Mouse (Mus musculus) forebrain, postnatal 0 days (tissue): ENCODE measurements at regions not wholly inside any gene's neighbourhood (a gene's known extent, or its start where the extent isn't known, plus 50 kb on each side); places are given as distances from the start of the nearest gene placed in this dataset.
"Not testable (repeated sequence)": the region's sequence is repeated elsewhere in the genome, so short reads cannot be mapped to it uniquely, and the experiment has no call there.

Experiments used
- ATAC-seq: fragments of 200-750 bp; cut with Nextera tagmentation; 2 replicates; pipeline ENCODE4 v1.8.0; 2017; ENCODE audit warnings: mild to moderate bottlenecking, moderate library complexity
- DNase-seq: peaks from one replicate; pipeline ENCODE4 v3.0.0-alpha.2; 2015
- H3K27ac ChIP-seq: fragments of 300-500 bp; sonication (generic); 2 replicates; pipeline ENCODE4 v1.5.1; 2014; ENCODE audit warnings: low read depth, mild to moderate bottlenecking, antibody characterized with exemption, low read length, moderate library complexity, mixed read lengths
- H3K27me3 ChIP-seq: fragments of 300-500 bp; sonication (generic); 2 replicates; pipeline ENCODE4 v1.6.1; 2014; ENCODE audit warnings: mild to moderate bottlenecking, low read length, mixed read lengths; ENCODE audit not compliant: insufficient read depth
- H3K36me3 ChIP-seq: fragments of 300-500 bp; sonication (generic); 2 replicates; pipeline ENCODE4 v1.6.1; 2014; ENCODE audit warnings: mild to moderate bottlenecking, moderate library complexity; ENCODE audit not compliant: insufficient read depth
- H3K4me1 ChIP-seq: fragments of 300-500 bp; sonication (generic); 2 replicates; pipeline ENCODE4 v1.6.1; 2014; ENCODE audit warnings: antibody characterized with exemption; ENCODE audit not compliant: insufficient read depth
- H3K4me2 ChIP-seq: fragments of 300-500 bp; sonication (generic); 2 replicates; pipeline ENCODE4 v1.6.1; 2014; ENCODE audit warnings: low read depth, mild to moderate bottlenecking, moderate library complexity
- H3K4me3 ChIP-seq: fragments of 300-500 bp; sonication (generic); 2 replicates; pipeline ENCODE4 v1.5.1; 2014; ENCODE audit warnings: low read depth, low read length, mixed read lengths
- H3K9ac ChIP-seq: fragments of 300-500 bp; sonication (generic); 2 replicates; pipeline ENCODE4 v1.6.1; 2014; ENCODE audit warnings: mild to moderate bottlenecking
- H3K9me3 ChIP-seq: fragments of 300-500 bp; sonication (generic); 2 replicates; pipeline ENCODE4 v1.6.1; 2016; ENCODE audit warnings: low read length
- CTCF ChIP-seq: sonication (generic); IDR thresholded peaks from 2 replicates; pipeline ENCODE4 v1.5.1; 2016; ENCODE audit warnings: antibody characterized with exemption, control low read depth, low read depth
- WGBS: fragments of 180-500 bp; shearing (Covaris S2); extraction: QIAGEN DNeasy Blood & Tissue Kit; methylation state at CpG from one replicate; pipeline ENCODE4 v1.1.7; 2014; 5-methylcytosine and 5-hydroxymethylcytosine counted together

- H3K9ac ChIP-seq: no peak overlapping the region
- no peak overlapping the region for H3K4me2 ChIP-seq
- no peaks in the 10 kb centered on the region for H3K36me3 ChIP-seq
- no peak overlapping the region for H3K27ac ChIP-seq
- no peaks in the 10 kb centered on the region for H3K4me1 ChIP-seq
- H3K27me3 ChIP-seq: no peaks in the 10 kb centered on the region
- WGBS: 86% methylated on average over 3 of the region's 3 CpGs
- no peak overlapping the region for H3K4me3 ChIP-seq
- TF ChIP-seq CTCF: no peak
- H3K9me3 ChIP-seq: no peaks in the 10 kb centered on the region
- ATAC-seq (no peak), DNase-seq (no peak)
Observed at GRCm38 (mm10) chr9:32947221-32947620, 311.2 kb downstream of the Ets1 start.

DNA sequence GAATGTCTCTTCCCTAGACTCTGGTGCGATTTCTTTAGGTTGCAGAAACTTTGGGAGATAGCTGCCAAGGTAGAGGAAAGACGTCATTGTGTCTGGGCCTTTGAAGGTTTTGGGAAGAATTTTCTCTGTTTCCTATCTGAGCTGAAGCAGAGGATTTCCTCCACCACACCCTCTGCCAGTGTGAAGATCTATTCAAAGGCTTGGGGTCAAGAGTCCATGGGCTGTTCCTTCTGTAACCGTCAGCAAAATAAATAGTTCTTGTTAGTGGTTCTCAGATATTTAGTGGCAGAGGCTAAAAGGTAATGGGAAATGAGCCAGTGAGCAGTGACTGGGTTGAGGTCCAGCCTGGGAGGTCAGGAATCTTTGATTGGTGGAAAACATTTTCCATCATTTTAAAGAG lies 313.0 kb downstream of the Ets1 start:
- Histone ChIP-seq H3K27ac (no peak overlapping the region), H3K36me3 (no peaks in the 10 kb centered on the region), H3K4me3 (no peak overlapping the region), H3K4me2 (no peak overlapping the region), H3K9ac (no peak overlapping the region), H3K4me1 (no peaks in the 10 kb centered on the region), H3K9me3 (no peaks in the 10 kb centered on the region), H3K27me3 (no peaks in the 10 kb centered on the region)
- TF ChIP-seq CTCF: no peak
- ATAC-seq (no peak), DNase-seq (no peak)
- 83% methylated on average over 3 of the region's 3 CpGs for WGBS

GRCm38 (mm10) chr9:32958716-32959115 lies 322.7 kb downstream of the Ets1 start:
- no peak overlapping the region for H3K4me2 ChIP-seq
- H3K36me3 ChIP-seq: no peaks in the 10 kb centered on the region
- H3K4me3 ChIP-seq: no peak overlapping the region
- DNase-seq: no peak
- H3K27ac ChIP-seq: no peak overlapping the region
- WGBS: 50% methylated on average over 3 of the region's 3 CpGs
- H3K27me3 ChIP-seq: no peaks in the 10 kb centered on the region
- TF ChIP-seq CTCF: no peak
- no peaks in the 10 kb centered on the region for H3K4me1 ChIP-seq
- no peaks in the 10 kb centered on the region for H3K9me3 ChIP-seq
- ATAC-seq: no peak
- H3K9ac ChIP-seq: no peak overlapping the region

- not testable (repeated sequence) for H3K4me2 ChIP-seq, H3K27me3 ChIP-seq, H3K27ac ChIP-seq, ATAC-seq, H3K9me3 ChIP-seq, H3K36me3 ChIP-seq, DNase-seq, H3K4me1 ChIP-seq, H3K9ac ChIP-seq, H3K4me3 ChIP-seq
Observed at GRCm38 (mm10) chr9:32959468-32959867, 323.4 kb downstream of the Ets1 start.

- Histone ChIP-seq H3K4me3 (no peak overlapping the region), H3K27ac (no peak overlapping the region), H3K4me2 (no peak overlapping the region), H3K9me3 (no peaks in the 10 kb centered on the region), H3K4me1 (no peaks in the 10 kb centered on the region), H3K36me3 (no peaks in the 10 kb centered on the region), H3K9ac (no peak overlapping the region), H3K27me3 (no peaks in the 10 kb centered on the region)
- TF ChIP-seq CTCF: no peak
- ATAC-seq (no peak), DNase-seq (no peak)
- 91% methylated on average over 5 of the region's 5 CpGs for WGBS
Observed at GRCm38 (mm10) chr9:32962679-32963205, 326.7 kb downstream of the Ets1 start.

DNA sequence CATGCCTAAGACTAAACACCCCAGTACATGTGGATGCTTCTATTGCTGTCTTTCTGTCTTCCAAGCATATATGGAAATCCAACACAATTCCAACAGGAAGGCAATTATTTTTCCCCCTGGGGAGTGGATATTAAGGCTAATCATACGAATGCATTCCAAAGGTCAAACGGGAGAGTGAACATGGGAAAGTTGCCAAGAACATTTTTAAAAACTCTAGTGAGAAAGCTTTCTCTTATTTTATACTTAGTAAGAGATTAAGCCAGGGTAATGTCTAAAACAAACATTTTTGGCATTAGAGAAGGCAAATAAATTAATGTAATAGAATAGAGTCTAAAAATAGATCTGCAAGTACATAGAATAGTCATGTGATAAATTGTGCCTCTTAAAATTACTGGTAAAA lies 332.4 kb downstream of the Ets1 start:
- H3K4me3 ChIP-seq: no peak overlapping the region

GRCm38 (mm10) chr9:32971421-32971820 lies 335.4 kb downstream of the Ets1 start:
- H3K27ac ChIP-seq: no peak overlapping the region
- no peak overlapping the region for H3K4me3 ChIP-seq
- TF ChIP-seq CTCF: no peak
- no peaks in the 10 kb centered on the region for H3K27me3 ChIP-seq
- H3K36me3 ChIP-seq: no peaks in the 10 kb centered on the region
- no peak overlapping the region for H3K4me2 ChIP-seq
- no peaks in the 10 kb centered on the region for H3K9me3 ChIP-seq
- no peak overlapping the region for H3K9ac ChIP-seq
- DNase-seq: no peak
- no peaks in the 10 kb centered on the region for H3K4me1 ChIP-seq
- 83% methylated on average over 5 of the region's 5 CpGs for WGBS
- no peak for ATAC-seq

More for the DNA sequence above, 332.4 kb downstream of the Ets1 start:
- no peak for DNase-seq
- Histone ChIP-seq H3K4me2 (no peak overlapping the region), H3K4me1 (no peaks in the 10 kb centered on the region), H3K27me3 (no peaks in the 10 kb centered on the region), H3K27ac (no peak overlapping the region), H3K36me3 (no peaks in the 10 kb centered on the region), H3K9ac (no peak overlapping the region), H3K9me3 (no peaks in the 10 kb centered on the region)
- no peak for TF ChIP-seq CTCF
- ATAC-seq: no peak
- WGBS: 63% methylated on average over 2 of the region's 2 CpGs

DNA sequence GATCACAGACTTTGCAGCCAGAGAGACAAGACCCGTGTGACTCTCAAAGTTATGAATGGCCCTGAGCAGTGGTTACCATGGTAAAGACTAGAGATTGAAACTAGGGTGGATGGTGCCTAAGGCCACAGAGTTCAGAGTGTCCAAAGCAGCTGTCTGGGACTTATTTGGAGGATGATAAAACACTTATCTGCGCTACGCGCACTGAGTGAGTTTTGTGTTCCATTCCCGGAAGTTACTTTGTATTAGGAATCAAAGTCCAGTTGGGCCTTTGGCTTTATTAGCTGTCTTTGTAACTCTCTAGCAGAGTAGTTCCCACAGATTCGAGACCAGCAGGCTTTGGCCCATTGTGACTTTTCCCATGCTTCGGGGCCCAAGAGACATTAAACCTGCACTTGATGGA lies 335.9 kb downstream of the Ets1 start:
- TF ChIP-seq CTCF: no peak
- 81% methylated on average over 7 of the region's 7 CpGs for WGBS
- H3K4me1 ChIP-seq: no peaks in the 10 kb centered on the region
- no peaks in the 10 kb centered on the region for H3K9me3 ChIP-seq
- no peak overlapping the region for H3K9ac ChIP-seq
- no peak overlapping the region for H3K4me3 ChIP-seq
- no peaks in the 10 kb centered on the region for H3K27me3 ChIP-seq
- DNase-seq (no peak), ATAC-seq (no peak)
- no peaks in the 10 kb centered on the region for H3K36me3 ChIP-seq
- H3K27ac ChIP-seq: no peak overlapping the region
- no peak overlapping the region for H3K4me2 ChIP-seq
